Mouse (Mus musculus) thymus, postnatal 4 days (tissue): ENCODE measurements around the gene Nkd2.
A peak's percentile ranks its signal among the peaks of the same experiment; 100 is the strongest.

Source experiments
- DNase-seq: peaks from one replicate; pipeline ENCODE4 v3.0.0; 2021

Nkd2 gene

DNA sequence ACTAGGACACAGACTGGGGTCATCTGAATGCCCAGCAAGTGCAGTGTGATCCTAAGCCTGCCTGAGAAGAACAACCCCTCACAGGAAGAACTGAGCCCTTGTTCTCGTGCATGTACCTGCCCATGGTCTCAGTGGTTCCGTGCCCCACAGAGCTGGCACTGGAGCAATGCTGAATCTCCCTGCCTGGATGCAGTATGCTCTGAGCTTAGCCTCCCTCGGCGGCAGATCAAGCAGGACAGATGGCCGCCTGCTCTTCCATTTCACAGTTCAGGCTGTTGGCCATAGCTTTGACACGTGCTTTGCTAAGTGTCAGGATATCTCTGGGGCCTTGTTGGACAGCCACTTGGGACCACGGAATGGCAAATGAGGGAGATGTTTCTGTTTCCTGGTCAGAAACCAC lies 33.2 kb downstream of the Nkd2 start:
- no peak for DNase-seq

DNA sequence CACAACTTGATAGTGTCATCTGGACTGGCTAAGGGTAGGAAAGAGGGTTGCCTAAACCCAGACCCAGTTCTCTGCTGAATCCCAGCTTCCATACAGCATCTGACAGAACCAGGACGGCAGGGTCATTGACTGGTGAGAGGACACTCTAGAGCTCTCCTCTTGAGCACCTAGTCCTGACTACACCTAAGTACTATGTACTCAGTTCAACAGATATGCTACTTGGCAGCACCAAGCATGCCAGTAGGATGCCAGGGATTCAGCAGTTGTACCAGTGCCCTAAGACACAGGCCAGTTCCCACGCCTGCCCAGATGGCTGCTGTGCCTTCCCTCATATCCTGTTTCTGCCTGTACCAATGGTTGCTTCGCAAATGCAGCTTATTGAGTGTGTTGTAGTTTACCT lies 34.5 kb downstream of the Nkd2 start:
- no peak for DNase-seq

DNA sequence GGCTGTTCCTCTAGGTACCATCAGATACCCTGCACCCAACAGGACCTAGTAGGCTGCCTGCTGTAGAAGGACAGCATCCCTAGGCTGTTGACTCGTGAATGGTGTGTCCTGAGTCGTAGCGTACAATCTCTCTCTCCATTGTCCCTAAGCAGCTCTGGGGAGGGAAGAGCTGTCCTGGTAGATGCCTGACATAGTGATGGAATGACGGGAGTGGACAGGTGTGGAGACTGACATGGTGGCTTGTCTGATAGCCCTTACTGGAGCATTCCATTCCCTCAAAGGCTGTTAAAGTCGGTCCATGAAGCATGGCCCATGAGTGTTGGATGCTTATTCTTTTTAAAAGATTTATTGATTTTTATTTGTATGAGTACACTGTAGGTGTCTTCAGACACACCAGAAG lies 42.5 kb downstream of the Nkd2 start:
- no peak for DNase-seq

DNA sequence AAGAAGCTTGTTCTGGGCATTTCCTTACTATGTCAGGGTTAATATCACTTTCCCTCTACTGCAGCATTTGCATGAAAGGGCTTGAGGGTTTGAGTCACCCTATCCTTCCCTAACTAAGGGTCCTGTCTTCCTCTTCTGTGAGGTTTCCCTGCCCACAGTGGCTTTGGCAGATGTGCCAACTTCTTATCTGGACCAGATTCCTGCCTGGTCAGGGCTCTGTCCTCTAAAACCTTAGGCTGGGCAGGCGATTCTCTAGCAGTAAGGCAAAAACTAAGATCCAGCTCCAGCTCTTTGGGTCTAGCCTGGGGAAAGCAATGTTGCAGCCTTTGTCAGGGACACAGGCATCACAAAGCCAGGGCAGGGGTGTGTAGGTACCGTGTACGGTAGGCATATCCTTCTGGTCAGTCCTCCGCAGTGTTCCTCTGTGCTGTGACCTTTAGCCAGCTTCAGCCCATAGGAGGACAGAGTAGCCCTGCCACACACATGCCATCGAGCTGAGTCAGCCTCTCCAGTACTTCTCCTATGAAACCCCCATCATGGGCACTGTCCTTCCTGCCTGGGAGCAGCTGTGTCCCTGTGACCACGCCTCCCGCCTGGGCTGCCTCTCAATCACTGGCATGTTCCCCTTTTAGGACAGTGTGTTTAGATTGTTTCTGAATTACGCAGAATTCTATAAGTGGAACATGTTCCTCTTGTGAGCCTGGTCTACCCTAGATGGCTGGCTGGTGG lies 43.8 kb downstream of the Nkd2 start:
- no peak for DNase-seq

DNA sequence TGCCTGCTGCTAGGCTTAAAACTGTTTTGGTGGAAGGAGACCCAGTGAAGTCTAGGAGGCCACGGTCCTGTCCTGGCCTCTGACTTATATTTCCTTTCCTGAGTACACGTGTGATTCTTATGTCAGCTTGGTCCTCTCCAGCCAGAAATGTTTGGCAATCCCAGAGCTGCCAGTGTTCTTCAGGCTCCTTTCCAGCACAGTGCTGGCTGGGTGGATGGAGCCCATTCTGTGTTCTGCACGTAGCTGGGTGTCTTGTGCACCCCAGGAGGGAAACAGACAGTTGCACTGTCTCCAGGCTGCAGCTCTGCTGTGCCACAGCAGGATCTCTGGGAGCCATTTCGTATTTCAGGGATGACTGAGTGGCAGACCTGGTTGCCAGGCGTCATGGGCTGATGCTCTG lies 48.3 kb downstream of the Nkd2 start:
- no peak for DNase-seq

DNA sequence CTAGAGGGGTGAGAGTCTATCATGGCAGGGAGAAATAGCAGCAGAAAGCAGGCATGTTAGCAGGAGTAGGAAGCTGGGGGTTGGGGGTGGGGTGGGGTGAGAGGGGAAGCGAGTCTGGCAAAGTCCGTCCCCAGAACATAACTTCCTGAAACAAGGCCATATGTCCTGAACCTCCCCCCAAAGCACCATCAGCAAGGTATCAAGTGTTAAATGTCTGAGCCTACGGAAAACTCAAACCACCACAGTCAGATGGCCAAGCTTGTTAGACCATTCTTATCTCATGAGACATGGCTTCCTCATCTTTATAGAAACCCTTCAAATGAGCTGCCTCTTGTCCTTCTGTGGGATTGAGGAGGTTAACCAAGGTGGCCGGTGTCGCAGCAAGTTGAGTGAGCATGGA lies 54.3 kb downstream of the Nkd2 start:
- no peak for DNase-seq

DNA sequence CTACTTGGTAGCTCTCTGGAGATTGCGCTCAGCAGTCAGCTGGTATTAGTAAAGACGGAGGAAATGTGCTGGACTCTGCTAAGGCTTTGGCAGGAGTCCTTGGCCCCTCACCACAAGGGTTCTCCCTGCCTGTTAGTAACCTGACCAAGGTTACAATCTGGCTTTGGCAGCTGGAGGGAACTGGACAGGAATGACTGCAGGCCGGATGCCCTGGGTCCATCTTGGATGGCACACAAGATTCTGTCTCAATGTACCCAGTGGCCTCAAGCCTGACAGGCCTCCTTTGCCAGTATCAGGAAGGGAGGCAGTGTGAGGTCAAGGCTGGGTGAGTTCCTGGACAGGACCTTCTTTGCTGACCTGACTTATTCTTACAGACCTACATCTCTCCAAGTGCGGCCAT lies 55.3 kb downstream of the Nkd2 start:
- DNase-seq = no peak

DNA sequence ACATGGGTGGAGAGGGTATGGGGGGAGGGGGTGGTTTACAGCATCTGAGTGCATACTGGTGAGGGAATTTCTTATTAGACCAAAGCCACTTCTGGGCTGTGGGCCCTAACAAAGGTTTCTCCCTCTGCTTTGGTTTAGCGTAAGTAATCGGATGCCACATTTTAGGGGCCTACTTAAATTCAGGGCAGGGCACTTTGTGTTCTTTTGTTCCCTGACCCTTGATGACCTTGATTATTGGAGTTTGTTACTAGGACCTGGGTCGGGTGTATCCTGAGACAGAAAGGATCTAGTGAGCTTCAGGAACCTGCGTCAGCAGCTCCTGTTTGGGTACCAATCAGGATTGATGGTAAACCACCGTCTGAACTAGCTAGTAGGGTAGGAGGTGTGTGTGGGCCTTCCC lies 64.9 kb downstream of the Nkd2 start:
- DNase-seq = no peak

DNA sequence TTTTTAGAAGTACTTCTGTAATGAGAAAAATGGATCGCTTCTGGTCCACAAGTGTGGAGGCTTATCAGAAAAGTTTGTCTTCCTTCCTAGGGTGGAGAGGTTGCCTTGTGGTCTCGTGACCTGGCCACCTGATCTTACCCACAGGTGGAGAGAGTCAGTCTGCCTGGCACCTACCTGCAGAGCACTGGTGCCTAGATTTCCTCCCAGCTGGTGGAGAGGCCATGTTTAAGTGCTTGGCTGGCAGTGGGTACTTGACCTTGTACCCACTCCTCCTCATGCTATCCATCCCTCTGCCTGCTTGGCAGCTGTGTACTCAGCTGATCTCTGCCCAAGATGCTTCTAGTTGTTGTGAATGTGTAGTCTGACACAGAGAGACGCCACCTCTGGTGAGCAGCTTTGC lies 69.9 kb downstream of the Nkd2 start:
- no peak for DNase-seq

DNA sequence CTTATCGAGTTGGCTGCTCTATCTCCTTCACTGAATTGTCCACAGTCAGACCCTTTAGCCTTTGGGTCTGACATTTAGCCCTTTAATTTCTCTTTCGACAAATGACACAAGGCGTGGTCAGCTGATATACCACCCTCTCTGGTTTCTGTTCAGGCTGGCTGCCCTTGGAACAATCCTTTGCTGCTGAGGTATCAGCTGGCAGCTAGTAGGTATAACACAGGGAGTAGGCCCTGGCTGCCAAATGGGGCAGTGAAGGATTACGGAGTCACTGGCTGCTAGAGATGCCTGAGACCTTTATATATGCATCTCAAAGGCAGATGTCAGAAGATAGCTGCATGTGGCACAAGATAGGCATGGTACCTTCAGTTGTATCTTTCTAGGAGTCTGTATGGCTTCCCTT lies 71.6 kb downstream of the Nkd2 start:
- no peak for DNase-seq

DNA sequence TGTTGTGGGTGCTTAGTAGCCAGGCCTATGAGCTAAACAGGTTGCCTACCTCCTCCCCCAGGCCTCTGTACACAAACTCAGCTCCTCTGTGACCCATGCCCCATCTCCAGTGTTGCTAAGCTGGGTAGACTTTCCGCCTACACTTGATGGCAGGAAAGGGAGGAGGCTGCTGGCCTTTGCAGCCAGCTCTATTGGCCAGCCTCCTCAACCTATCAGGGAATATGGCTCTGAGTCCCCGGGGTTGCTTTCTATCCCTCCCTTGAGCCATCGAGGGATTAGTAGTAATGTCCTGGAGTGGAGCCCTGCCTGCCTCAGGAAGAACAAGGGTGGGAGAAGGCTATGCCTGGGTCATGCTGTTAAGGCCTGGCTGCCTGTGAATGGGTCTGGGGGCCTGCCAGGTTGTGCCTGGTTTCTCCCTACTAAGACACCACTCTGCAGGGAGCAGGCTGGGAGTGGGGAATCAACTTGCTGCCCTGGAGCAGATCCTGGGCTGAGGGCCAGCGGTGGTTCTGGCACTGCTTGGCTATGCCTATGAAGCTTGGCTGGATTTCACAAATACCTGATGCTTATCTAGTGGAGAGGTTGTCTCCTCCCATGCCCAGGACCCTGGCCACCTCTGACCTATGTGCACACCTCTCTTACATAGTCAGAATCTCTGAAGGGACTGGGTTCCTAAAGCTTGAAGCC lies 73.8 kb downstream of the Nkd2 start:
- no peak for DNase-seq

DNA sequence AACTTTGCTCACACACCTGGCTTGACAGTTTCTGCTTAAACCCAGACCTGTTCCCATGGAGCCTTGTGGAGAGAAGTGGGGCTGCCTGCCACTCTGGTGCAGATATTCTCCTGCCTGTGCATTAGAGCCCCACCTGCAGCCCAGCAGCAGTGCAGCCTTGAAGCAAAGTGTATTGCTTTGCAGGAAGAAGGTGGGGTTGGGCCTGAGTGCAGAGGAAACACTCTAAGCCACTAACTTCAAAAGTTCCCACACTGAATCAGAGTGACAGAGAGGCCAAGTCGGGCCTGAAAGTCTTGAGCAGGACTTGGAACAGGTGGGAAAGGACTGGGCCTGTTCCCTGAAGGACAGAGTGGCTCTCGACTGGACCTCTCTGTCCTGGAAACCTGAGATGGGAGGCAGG lies 74.8 kb downstream of the Nkd2 start:
- DNase-seq = peak; percentile 79

DNA sequence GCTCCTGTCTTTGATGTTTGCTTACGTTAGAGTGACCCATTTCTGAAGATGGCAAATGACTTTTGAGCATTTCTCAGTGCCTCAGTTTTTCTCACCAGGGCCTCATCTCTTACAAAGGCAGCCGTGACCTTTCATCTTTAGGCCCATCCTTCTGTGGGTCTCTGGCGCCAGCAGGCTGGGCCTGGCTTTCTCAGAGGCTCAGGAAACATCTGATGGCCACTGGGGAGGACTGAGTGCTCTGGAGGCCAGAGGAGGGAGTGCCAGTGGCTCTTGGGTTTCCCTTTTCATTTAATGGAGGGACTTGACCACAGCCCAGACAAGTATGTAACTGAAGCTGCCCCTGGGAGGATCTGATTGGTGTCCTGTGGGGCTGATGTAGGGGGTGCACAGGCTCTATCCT lies 76.3 kb downstream of the Nkd2 start:
- no peak for DNase-seq

DNA sequence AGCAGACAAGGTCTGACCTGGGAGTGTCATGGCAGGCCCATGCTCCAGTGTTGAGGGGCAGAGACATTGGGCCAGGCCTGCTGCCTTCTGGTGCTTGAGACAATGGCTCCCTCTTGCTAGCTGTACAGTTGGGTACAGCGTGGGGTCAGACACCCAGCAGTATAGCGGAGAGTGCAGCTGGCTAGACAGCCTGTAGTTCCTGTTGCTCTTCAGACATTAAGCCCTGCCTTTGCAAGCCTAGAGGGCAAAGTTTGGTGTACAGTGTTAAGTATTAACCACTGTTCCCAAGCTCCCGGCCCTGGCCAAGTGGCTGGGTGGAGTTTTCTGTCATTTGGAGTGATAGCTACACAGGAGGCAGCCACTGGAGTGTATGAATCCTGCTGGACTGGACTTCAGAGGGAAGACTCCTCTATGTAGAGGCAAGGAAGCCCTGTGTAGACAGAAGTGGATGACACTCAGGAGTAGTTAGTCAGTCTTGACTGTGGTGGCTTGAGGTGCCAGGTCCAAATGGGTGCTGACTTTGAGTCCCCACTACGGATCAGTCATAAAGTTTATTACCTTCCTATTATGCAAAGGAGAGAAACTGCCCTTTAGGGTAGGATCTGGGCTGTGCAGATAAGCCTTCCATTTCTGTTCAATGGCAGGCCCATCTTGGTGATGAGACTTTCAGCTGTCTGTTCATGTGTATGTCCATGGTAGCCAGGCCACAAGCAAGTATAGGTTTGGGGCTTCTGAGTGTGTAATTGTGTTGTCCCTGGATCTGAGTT lies 77.3 kb downstream of the Nkd2 start:
- no peak for DNase-seq
